Mouse (Mus musculus): ENCODE results near the gene Slc18a3.

The Slc18a3 gene

DNA sequence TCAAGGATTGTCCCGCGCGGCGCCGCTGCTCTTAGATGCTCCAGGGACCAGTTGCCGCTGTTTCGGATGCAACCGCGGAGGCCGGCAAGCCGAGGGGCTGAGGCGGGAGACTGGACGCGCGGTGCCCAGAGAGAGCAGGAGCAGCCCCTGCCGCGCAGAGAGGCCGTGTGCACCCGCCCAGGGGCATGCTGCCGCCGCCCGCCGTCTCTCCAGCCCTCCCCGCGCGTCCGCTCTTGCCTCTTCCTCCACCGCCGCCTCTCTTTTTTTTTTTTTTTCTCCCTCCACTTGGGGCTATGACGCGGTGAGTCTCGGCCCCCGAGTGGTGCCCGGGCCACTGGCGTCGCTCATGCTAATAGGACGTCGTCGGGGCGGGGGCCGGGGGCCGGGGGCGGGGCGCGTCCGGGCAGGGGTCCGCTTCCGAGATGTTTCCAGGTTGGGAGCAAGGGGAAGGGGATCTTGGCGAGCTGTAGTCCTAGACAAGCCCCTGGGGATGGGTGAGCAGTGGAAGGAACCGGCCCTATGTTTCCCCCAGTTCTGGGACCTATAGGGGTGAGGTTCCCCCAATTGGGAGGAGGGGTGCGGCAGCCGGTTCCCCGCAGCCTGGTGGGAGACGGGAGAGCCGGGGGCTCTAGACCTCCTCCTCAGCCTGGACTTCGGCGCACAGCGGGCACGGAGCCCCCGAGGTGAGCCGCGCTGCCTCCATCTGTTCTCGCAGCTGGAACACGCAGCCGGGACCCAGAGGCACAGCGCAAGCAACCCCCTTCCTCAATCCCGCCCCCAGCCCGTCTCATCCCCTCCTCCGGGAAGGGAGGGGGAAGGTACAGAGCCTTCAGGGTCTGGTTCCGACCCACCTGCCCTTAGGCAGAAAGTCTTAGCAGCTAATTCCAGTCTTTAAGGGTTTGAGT is at the start of gene Slc18a3:
Gene Slc18a3, minus strand, starts transcription at position 250 of the 905 bp plus-strand sequence.
- DNase-seq (ENCODE audit: low read depth, low spot score): no peak

- DNase-seq (ENCODE audit: low read depth, low spot score): peak; percentile 98
Measured at GRCm38 (mm10) chr14:32513336-32514032, 48.8 kb upstream of the Slc18a3 start, which contains the start of gene Ercc6. Ercc6 (plus strand) TSS chr14:32513521.

DNA sequence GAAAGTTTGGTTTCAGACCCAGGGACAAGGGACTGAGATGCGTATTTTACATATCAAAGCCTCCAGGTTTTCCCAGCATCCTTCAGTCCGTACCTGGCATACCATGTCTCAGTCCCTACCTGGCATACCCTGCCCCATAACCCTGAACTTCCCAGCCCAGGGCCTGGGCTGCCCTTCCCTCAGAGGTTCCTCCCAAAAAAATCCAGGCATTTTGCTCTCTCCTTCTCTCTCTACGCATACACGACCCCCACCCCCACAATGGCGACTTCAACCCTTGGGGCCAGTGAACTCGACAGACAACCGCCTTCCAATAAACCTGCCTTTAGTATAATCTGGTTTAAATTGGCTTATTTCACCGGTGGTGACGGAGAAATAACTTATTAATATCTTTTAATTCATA is 48.3 kb upstream of the Slc18a3 start:
- no peak for DNase-seq (ENCODE audit: low read depth, low spot score)

GRCm38 (mm10) chr14:32509443-32509961 is 44.9 kb upstream of the Slc18a3 start:
- DNase-seq (ENCODE audit: low read depth, low spot score): no peak

DNA sequence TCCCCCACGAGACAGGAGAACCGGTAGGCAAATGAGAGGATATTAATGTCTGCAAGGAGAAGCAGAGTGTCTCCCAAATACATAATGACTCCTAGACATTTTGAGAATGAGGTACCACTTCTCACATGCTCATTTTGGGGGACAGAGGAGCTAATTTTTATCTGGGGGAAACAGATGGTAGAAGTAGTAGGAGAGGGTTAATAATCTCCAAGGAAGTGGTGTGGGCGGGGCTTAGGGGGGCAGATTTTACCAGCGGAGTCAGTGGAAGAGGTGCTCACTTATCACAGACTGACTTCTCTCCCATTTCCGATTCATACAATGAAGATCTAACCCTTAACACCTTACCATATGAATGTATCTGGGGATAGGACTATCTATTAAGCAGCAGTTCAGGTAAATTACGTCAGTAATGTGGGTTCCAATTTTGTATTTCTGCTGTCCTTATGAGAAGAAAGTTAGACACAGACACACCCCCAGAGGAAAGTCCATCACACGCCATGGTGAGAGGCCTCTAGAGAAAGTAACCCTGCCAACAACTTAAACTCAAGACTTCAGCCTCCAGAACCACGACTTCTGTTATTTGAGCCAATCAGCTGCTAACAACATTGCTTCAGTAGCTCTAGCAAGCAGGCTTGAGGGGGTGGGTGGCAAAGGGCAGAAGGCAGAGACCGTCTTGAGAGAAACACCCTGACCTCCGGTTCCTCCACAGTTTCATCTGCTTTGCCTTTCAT is 43.6 kb upstream of the Slc18a3 start:
- DNase-seq (ENCODE audit: low read depth, low spot score): no peak

- DNase-seq (ENCODE audit: low read depth, low spot score): no peak
Measured at GRCm38 (mm10) chr14:32507216-32507615, 42.6 kb upstream of the Slc18a3 start.

DNA sequence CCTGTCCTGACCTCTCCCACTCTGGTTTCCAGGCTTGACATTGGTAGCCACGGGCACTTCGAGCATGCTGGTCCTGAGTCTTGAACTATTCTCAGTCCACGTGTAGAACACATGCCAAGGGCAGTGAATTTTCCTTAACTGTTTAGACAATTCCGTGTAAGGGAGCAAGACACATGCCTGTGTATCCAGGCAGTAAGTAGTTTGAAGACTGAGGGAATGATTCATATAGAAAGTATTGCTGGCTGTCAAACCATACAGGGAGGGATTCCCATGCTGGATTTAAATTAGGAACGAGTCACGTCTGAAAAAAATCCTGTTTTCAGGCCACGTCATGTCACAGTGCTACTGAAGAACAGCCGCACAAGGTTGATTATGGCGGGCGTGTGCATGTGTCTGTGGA is 41.7 kb upstream of the Slc18a3 start:
- DNase-seq (ENCODE audit: low read depth, low spot score): no peak

- DNase-seq (ENCODE audit: low read depth, low spot score): no peak
Measured at GRCm38 (mm10) chr14:32503897-32504296, 39.2 kb upstream of the Slc18a3 start.

- DNase-seq (ENCODE audit: low read depth, low spot score): no peak
Measured at GRCm38 (mm10) chr14:32502764-32503688, 38.4 kb upstream of the Slc18a3 start.

- DNase-seq (ENCODE audit: low read depth, low spot score): no peak
Measured at GRCm38 (mm10) chr14:32501303-32501702, 36.7 kb upstream of the Slc18a3 start.

DNA sequence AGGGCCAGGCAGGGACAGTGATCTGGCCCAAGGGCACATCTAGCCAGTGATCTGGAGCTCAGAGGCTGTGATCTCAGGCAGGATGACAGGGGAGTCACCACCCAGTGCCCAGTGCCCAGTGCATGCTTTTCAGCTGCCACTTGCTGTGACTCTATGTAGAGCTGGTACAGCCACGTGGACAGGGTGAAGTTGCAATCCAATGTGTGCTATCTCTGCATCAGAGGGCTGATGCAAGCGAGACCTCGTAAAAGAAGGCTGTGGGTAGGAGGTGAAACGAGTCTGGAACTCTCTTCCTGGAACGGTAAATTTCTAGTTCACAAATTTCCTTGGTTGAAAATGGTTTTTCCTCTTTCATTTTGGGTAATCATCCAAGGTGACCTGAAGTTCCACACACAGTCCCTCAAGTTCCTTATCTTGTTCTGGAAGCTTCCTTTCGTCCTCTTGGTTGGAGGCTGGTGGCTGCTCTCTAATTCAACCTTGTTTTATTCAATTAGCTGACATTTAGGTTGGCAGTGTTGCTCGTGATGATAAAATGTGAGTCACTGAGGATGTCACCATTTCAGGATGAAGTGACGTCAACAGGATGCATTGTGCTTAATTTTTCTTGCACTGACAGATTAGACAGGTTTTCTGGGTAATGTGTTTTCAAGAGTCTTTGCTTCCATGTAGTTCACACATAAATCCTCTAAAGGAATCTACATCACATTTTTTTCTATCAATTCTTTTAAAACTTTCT is 31.6 kb upstream of the Slc18a3 start:
- no peak for DNase-seq (ENCODE audit: low read depth, low spot score)

DNA sequence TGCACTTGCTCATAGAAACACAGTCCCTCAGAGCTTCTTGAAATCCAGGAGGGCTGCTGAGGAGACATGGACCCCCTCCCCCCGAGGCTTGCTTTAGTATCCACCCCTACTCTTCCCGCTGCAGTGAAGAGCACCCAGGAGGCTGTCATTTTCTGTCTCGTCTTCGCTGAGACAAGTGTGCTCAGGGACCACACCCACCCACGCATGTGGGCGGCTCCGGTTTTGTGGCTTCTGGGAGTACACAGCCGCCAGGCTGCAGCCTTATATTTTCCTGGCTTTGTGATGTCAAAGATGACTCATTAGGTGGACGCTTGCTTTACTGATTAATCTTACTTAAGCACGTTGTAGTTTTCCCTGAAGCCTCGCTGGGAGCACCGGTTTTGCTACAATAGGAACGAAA is 27.9 kb upstream of the Slc18a3 start:
- peak; percentile 31 for DNase-seq (ENCODE audit: low read depth, low spot score)

DNA sequence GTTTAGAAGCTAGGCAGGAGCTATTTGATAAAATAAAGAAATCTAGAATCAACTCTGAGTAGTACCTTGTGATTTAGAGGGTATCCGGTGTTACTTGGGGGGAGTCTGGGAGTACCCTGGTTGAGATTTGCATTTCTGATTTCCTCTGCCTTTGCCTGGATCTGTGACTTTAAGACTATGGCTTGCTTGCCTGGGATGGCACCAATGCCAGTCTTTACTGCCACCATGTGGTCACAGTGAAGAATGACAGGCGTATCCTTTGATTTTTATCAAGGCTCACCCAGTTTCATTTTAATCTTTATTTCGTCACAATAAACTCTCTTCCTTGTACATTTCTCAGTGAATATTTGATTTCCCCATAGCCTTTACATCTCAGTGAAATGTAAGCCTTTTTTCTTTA is 17.4 kb upstream of the Slc18a3 start:
- DNase-seq (ENCODE audit: low read depth, low spot score): peak; percentile 61

DNA sequence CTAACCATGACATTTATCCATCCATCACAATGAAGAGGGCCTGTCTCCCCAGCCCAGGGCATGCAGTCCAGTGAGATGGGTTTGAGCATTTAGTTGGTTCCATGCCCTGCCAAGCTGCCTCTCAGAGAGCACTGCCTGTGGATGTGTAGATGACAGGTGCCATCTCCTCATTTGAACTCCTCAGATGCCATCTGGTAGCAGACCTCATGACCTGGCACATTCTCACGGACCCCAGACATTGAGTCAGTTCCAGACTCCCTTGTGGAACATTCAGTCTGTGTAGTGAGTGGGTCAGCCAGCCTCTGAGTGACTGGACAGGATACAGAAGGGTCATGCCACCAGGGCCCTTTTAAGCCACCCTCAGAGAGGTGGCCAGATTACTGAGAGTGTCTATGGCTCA is 12.9 kb upstream of the Slc18a3 start:
- DNase-seq (ENCODE audit: low read depth, low spot score): no peak

- no peak for DNase-seq (ENCODE audit: low read depth, low spot score)
Measured at GRCm38 (mm10) chr14:32476559-32476958, 11.9 kb upstream of the Slc18a3 start.

- DNase-seq (ENCODE audit: low read depth, low spot score): peak; percentile 65
Measured at GRCm38 (mm10) chr14:32472996-32473395, 8.3 kb upstream of the Slc18a3 start.

GRCm38 (mm10) chr14:32467606-32468005 is 3.0 kb upstream of the Slc18a3 start:
- no peak for DNase-seq (ENCODE audit: low read depth, low spot score)

DNA sequence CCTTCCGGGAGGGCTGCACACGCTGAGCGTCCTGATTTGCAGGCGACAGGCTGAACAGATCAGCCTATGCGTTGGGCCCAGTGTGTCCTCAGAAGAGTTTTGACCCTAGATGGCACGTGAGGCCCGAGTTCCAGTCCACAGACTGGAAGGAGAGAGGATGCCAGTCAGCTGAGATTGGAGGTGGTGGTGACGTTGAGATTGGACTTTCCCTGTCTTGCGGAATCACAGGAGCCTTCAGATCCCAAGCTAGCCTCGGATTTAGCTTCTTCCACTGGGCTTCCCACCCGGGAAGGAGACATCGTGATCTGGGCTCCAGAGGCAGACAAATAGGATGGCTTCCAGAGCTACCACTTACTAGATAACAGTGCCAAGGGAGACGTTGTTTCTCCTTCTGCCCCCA is 1.2 kb upstream of the Slc18a3 start, which contains the start of gene Chat:
Gene Chat, minus strand, starts transcription at position 101 of the 400 bp plus-strand sequence.
- no peak for DNase-seq (ENCODE audit: low read depth, low spot score)

DNA sequence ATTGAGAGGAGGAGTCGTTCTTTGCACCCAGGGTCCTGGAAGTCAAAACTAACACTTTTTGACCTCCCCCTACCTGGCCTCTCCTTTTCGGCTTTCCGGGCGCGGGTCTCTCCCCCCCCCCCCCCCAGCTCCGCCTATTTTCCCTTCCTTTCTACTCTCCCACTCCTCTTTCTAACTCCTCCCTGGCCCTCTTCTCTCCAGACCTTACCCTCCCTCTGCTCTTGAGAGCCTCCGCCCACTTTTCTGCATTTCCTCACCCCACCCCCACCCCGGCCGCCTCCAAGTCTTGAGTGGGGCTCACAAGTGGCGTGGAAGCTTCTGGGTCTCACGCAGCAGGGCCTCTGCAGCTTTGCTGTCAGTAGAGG is 838 bp upstream of the Slc18a3 start:
- no peak for DNase-seq (ENCODE audit: low read depth, low spot score)
